Mouse (Mus musculus) lung, postnatal 0 days (tissue): ENCODE measurements around the gene Cyb5r3.

Experiments
- CTCF ChIP-seq: IDR thresholded peaks from 2 replicates; pipeline ENCODE4 v1.5.1; 2016; ENCODE audit warnings: antibody characterized with exemption, mild to moderate bottlenecking
- EP300 ChIP-seq: IDR thresholded peaks from 2 replicates; pipeline ENCODE4 v1.6.1; 2016; ENCODE audit warnings: antibody characterized with exemption, mild to moderate bottlenecking, control low read depth

DNA sequence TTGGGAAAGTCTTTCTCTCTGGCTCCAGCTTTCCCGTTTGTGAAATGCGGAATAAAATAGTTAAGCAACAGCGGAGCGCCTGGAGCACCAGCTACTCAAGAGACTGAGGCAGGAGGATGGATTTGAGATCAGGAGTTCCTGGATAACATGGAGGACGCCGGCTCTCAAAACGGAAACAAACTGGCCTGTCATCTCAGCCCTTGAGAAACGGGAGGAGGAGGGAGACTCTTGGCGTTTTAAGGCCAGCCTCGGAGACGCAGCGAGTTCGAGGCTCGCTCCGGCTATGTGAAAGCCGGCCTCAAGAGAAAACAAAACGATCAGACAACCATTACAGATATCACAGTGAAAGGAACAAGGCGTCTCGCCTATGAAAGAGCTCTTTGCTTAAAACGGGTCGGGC, 24.0 kb downstream of the Cyb5r3 start:
- TF ChIP-seq CTCF (no peak), EP300 (no peak)
